Mouse (Mus musculus): Measurements from ENCODE around the gene Adk. TPM values are rescaled to one million over a fixed set of nuclear protein-coding genes. Genes with fewer than 3 reads are reported as not detected.

The Adk gene
- total RNA-seq, 2 experiments from 2014 or later: 67.5 to 69.7 TPM

DNA sequence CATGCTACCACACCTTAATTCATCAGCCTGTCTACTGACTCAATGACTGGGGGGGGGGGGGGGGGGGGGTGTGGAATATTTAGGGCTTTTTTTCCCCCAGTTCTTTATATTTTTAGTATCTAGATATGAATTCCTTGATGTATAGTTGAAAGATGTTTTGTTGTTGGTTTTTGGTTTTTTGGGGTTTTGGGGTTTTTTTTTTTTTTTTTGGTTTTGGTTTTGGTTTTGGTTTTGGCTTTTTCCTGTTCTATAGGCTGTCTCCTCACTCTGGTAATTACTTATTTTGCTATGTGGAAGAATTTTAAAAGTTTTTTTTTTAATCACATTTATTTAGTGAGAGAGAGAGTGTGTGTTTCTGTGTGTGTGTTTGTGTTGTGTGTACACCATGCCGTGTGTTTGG, 282.5 kb downstream of the Adk start:
- DNase-seq (ENCODE audit: low spot score in 2 of 2): no peak

DNA sequence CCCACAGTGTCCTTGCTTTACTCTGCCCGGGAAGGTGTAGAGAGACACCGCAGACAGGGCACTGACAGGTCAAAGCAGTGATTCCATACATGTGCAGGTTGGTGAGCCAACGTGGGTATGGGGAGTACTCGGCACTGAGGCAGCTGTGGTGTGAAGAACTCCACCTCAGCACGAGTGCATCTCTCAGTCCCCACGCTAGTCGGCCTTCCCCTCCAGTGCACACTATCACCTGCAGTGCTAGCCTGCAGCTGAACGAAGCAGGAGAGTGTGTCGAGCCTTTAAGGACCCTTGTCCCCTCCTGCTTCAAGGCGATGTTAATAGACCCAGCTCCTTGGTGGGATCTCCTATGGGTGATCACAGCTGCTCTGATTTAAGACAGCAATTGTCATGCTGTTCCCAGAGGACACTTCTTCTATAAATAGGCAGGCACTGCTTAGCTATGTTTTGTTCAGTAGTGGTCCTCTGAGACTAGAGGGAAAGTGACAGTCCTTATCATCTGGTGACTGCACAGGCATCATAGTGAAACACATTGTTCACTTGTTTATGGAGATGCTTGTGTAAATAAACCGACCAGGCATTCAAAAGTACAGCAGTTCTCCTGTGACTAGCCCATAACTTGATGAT, 283.4 kb downstream of the Adk start:
- DNase-seq (ENCODE audit: low spot score in 2 of 2): no peak

DNA sequence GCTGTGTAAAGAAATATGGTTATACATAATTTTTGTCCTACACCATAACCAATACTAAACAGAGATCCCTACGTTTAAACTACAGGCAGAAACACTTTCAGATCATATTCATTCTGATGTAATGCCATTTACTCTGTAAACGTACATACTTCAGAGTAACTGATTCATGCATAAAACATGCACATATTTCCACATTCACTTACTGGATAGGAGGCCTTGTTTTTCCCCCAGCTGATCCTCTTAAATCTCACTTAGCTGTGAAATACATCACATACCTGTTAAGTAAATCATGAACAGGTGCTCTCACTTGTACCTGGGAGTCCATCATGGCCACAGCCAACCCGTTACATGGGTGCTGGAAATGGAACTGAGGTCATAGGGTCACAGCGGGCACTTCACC, 285.6 kb downstream of the Adk start:
- no peak for DNase-seq (ENCODE audit: low spot score in 2 of 2)

DNA sequence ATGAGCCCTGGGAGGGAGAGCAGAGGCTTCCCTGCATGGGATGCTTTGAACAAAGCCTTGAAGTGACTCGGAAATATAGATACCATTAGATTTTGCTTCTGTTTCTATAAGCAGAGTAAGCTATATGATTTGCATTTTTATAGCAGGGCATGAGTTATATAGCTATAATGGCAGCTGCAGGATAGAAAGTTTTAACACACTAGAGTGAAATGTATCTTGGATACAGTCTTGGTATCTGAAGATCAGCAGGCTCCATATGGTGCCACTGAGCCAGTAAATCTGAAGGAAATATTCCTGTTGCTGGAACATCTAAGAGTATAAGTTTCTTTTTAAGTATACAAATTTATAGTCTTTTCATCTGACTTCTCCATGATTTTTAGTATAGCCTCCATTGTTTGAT, 288.8 kb downstream of the Adk start:
- no peak for DNase-seq (ENCODE audit: low spot score in 2 of 2)

DNA sequence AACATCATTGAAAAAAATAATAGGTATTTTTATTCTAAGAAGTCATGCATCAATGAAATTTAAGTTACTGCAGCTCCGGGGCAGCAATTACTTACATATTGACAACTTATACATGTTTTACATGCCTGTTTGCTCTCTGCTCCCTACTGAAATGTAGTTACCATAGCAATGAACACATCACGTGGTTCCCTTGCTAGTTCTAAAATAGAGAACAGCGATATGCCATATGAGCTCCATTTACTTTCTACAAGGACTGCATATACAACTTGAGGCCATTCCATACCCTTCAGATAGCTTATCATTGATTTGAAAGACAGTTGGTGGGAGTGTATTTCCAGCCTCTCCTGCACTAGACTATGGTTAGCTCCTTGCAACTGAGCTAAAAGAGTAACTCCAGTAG, 290.6 kb downstream of the Adk start:
- DNase-seq (ENCODE audit: low spot score in 2 of 2): no peak

DNA sequence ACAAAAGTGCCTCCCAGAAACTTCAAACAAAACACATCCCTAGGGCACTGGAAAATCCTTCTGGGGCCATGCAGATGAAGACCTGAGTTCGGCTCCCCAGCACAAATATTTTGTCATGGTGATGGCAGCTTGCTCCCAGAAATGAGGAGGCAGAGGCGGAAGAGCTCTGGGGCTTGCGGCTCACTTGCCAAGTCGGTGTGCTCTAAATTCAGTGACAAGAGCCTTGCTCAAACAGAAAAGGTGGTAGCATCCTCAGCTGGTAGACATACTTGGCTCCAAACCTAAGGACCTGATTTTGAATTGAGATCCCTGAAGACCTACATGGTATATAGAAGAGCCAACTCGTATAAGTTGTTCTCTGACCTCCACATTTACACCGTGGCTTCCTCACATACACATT, 292.5 kb downstream of the Adk start:
- no peak for DNase-seq (ENCODE audit: low spot score in 2 of 2)

DNA sequence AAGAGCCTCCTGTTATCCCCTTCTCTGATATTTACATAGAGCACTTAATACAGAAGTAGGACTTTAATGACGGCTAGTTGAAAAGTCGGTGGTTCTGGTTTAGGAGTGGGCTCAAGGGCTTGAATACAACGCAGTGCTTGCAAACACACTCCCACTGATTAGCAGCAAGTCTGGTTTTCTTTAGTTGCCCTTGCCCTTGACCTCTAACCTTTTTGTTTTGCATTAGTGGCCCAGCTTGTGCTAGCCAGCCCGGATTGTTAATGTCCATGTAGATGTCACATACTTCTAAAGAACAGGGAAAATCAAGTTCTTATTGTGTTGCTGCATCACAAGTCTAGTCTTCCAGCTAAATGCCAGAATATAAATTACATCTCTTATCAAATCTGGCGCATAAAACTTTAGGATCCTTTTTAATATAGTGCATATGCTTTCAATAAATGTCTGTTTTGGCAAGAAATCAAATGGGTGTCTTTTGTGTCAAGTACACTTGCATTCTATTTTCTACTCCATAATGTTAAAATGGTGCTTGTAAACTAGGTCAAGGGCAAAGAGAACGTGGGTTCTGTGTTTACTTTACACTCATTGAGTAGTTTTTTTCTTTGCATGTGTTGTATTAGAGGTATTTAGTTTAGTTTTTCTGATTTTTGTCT, 296.4 kb downstream of the Adk start:
- DNase-seq (ENCODE audit: low spot score in 2 of 2): no peak

DNA sequence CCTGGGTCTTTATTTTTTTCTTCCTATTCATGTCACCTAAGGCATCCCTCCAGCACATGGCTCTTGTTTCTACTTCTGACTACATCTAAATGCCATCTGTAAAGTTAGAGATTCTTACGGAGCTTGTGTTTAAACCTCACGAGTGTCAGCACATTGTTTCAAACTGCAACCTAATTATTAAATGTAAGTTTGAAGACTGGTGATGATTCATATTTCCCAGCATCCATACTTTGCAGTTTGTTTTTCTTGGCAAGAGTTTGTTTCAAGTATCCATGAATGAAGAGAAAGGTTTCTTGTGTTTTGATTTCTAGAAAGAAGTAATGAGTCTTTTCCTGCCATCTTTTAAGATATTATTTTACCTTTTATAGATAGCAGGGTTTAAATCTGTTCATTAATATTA, 299.3 kb downstream of the Adk start:
- DNase-seq (ENCODE audit: low spot score in 2 of 2): no peak

DNA sequence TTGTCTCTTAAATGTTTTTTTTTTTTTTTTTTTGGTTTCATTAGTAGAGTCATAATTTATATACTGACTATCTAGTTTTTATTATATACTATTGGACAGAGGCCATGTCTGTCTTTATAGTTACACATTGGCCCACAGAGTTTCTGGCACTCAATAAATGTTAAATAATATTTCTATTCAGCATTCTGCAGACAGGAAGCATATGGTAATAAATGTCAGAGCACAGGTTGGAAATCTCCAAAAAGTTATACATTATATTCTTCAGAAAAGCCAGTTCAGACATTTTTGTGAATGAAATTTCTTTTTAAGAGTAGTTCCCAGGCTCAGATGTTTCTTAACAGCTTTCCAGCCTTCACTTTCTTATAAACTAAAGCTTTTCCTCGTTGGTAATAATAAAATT, 303.9 kb downstream of the Adk start:
- DNase-seq (ENCODE audit: low spot score in 2 of 2): no peak

DNA sequence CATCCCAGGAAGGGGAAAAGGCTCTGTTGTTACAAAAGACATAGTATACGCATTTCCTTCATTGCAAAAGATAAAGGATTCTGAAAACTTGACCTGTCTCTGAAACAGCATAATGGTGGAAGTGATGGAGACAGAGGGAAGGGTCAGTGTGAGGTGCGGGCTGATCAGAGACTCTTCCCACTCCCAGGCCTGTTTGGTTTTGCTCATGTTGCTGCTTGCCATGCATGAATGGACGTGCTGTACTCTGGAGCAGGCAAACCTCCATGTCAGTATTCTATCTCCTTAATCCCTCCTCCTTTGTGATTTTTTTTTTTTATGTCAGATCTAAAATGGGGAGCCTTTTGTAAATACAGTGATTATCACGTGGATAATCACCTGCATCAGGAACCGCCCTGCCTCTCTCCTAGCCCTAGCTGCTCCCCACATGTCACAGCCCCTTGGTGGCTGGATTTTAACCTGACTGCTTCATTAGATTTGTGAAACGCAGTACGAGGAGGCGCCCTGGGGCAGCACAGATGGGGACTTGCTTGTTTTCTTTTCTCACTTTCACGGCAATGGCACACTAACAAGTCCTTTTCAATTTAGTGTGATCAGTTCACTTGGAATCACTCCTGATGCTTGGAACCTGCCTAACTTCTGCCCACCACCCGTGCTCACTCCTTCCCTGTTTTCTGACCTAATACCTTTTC, 307.0 kb downstream of the Adk start:
- DNase-seq (ENCODE audit: low spot score in 2 of 2): peak in 1 of 2 experiments; percentile 21

DNA sequence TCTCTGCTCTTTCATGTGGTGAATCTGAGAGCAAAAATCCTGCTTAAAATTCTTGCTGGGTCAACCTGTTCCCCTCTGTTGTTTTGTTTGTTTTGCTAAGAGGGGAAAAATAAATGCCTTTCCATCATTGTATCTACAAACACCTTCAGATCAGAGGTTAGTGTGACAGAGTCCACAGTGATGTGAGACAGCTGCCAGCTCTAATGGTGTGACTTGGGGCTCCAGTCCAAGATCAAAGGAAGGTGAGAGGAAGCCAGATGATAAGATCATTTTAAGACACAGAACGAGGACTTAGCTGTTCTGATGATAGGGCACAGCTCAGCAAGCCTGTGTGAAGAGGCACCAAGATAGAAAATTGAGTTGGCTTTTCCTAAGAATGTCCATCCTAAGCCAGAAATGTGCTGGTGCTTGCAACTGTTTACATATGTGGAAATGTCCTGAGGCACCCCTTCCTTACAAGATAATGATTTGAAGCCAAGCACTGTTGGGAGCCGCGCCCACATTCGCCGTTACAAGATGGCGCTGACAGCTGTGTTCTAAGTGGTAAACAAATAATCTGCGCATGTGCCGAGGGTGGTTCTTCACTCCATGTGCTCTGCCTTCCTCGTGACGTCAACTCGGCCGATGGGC, 307.6 kb downstream of the Adk start:
- no peak for DNase-seq (ENCODE audit: low spot score in 2 of 2)

DNA sequence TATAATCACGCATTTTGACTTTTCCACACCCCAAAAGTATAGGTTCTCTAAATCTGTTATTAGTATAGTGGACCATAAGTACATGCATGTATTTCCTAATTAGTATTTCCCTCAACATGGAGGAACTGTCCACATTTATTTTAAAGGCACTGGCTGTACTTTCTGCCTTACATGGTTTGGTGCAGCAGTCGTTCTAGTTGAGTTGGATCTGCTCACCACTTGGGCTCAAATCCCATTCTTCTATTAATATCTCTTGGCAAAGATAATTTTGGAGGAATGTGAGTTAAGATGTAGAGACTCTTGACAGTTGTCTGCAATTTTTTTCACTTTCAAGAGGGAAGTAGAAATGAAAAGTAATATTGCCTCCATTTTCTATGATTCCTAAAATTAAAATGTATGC, 314.7 kb downstream of the Adk start:
- peak in 1 of 2 experiments; percentile 45 for DNase-seq (ENCODE audit: low spot score in 2 of 2)

DNA sequence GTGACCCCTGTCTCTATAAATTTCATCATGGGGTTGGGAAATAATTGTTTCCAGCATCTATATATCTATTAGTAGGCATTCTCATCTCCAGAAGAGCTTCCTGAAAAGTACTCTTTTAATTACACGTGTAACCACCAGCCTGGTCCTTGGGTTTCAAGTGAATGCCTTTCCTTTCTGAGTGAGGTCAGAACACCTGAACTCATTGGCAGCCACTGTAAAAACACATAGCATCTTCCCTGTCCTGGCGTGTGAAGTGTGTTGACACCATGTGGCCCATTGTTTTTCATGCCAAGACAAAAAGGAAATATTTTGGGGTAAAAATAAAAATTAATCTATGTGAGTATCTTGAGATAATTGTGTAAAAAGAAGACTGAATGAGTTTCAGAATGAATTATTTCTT, 316.2 kb downstream of the Adk start:
- peak in 1 of 2 experiments; percentile 32 for DNase-seq (ENCODE audit: low spot score in 2 of 2)

DNA sequence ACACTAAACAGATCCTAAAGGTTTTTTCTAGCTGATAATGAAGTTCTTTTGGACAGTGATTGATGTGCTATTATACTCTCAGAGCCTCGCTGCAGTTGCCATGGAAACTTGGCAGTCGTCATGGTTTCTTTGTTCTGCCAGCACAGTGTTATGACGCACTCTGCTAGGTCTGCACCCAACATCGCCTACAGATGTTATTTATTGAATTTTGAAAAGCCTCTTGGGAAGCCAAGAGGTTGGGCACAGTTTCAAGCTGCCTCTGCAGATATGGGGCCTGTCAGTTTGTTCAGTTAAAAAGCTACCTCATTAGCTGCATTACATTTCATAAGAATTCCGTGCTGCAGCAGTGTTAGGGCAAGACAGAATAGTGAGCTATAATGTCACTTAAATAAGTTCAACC, 316.8 kb downstream of the Adk start:
- DNase-seq (ENCODE audit: low spot score in 2 of 2): peak; percentile 76 to 94

DNA sequence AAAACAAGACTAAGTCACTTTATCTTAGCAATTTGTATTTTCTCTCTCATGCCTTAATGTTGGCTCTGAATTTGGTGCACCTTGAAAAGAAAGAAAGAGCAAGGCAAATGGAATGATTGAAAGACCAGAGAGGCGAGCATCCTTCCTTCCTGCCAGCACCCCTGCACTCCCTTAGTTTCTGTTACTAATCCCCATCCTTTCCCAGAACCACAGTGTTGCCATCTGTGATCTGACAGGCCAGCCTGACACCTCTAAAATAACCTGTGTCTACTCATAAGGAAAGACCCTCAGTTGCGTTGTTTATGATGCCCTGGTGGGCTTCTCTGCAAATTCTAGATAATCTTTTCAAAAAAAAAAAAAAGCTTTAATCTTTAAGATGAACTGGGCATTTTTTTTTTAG, 319.6 kb downstream of the Adk start:
- DNase-seq (ENCODE audit: low spot score in 2 of 2): no peak

DNA sequence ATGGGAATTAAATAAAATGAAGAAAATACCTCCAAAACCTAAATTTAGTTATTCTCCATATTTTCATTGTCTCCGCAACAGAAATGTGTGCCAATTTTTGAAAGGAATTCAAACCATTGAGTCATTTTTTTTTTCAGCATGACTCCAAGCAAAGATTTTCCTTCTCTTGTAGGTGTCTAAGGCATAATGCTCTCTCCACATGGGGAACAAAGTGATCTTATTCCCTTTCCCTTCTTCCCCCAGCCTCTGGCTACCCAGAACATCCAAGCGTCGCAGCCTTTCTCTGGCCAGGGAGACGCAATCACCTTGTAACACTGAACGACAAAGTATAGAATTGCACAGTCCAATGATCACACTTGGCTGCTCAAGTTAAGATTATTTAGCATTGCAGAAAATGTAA, 320.3 kb downstream of the Adk start:
- DNase-seq (ENCODE audit: low spot score in 2 of 2): no peak

DNA sequence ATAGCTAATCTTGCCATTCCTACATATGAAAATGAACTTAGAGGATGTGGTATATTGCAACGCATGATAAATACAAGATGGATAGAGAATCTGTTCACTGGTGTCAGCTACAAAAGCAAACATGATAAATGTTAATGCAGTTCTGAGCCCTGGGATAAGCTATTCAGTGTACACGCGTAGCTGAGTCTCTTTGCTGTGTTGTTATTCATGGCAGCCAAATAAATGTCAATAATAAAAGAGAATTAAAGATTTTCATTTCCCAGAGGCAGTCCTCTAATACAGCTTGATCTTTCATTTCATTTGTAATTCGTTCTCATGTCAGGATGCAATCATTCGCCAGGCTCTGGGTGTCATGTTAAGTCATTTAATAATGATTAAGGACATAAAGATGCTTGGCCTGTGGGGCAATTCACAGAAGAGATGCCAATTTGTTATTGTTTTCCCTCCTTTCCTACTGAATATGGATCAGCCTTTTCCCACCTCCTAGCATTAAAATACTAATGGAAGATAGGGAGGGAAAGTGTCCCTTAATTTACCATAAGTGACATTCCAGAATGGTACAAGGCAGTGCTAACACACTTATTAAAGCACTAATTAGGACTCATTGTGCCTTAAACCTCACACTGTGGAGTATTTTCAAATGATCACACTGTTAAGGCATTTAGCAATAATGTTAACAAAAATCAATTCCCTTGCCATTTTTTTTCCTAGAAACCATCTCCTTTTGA, 331.5 kb downstream of the Adk start:
- DNase-seq (ENCODE audit: low spot score in 2 of 2): no peak

DNA sequence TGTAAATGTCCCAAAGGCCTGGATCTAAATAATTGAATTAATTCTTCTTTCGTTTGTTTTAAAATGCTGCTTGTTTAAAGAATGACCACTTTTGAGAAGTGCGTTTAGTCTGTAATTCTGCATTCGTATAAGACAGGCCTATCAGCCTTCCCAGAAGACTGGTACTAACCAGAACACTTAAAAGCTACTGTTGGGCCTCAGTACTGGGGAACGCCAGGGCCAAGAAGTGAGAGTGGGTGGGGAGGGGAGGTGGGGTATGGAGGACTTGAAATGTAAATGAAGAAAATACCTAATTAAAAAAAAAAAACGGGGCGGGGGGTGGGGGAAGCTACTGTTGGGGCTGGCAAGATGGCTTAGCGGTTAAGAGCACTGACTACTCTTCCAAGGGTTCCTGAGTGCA, 347.1 kb downstream of the Adk start:
- no peak for DNase-seq (ENCODE audit: low spot score in 2 of 2)

DNA sequence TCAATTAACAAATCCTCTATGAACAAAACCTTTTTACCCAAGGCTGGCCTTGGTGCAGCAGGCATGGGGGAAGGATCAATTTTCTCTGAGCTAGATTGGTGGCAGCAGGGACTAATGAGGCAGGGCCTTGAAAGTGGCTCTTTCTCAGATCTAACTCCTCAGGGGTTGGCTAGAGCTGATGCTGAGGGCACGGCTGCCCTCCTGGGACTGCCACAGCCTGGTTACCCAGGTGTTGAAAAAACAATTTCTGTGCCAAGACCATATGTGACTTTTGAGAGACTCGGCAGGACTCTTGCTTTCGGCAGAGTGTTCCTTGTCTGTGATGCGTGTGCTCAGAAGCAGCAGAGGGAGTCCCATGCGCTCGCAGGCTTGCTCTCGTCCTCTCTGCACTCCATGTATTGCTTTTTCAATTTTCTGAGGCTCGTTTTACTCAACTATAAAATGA, 349.8 kb downstream of the Adk start:
- DNase-seq (ENCODE audit: low spot score in 2 of 2): peak; percentile 15 to 20

DNA sequence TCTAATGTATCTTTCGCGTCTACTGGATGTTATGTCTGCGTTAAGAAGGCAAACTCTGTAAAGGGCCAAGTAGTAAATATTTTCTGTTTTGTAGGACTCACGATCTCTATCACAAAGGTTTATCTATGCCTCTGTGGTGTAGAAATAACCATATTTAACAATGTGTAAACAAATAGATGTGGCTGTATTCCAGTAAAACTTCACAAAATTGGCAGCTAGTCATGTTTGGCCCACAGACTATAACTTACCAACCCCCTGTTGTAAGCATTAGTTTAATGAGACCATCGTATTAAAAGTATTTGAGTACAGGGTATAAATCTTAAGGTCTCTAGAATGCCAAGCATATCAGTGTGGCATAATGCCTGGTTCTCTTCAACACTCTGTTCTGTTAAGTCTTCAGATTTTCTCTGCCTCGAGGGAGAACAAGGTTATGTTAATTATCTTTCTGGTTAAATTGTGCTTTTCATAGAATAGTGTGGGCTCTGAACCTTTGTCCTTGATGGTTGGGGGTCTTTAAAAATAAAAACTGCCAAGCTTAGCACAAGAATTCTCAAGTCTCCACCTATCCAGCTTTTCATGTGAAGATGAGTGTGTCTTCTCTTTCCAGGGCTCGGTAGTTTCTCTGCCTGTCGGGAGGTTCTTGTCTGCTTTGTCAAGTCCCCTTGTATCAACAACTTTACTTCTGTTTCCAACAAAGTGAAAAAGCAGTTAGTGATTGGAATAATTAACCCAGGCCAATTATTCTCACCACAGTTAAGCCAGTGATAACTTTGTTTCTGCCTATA, 350.4 kb downstream of the Adk start:
- no peak for DNase-seq (ENCODE audit: low spot score in 2 of 2)

DNA sequence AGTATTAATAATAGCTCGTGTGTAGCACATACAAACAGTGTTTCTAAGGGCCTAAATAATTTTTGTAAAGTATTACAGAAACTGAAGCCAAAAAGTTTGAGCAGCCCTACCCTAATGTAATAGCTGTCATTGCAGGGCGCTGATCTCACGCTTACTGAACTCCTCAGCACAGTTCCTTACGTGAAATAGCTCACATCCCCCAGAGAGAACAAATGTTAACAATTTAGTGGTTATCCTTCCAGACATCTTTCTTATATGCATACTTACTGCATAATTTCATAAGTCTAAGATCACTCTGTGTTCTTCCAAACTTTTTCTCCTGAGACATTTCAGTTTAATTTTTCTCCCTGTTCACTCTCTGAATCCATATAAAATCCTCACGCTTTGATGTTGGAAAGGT, 354.6 kb downstream of the Adk start:
- no peak for DNase-seq (ENCODE audit: low spot score in 2 of 2)

Measured in layer of hippocampus, postnatal 14 days (tissue).